Mouse (Mus musculus) CD8-positive naive resting alpha-beta T cell, adult 2 months (primary cell): ENCODE measurements around the gene Prr18.

Experiments
- DNase-seq, 2 experiments: peaks; one replicate each; pipeline ENCODE4 v3.0.0; 2022; ENCODE audit warnings: low read depth in 2 of 2, low spot score in 2 of 2

Gene Prr18

DNA sequence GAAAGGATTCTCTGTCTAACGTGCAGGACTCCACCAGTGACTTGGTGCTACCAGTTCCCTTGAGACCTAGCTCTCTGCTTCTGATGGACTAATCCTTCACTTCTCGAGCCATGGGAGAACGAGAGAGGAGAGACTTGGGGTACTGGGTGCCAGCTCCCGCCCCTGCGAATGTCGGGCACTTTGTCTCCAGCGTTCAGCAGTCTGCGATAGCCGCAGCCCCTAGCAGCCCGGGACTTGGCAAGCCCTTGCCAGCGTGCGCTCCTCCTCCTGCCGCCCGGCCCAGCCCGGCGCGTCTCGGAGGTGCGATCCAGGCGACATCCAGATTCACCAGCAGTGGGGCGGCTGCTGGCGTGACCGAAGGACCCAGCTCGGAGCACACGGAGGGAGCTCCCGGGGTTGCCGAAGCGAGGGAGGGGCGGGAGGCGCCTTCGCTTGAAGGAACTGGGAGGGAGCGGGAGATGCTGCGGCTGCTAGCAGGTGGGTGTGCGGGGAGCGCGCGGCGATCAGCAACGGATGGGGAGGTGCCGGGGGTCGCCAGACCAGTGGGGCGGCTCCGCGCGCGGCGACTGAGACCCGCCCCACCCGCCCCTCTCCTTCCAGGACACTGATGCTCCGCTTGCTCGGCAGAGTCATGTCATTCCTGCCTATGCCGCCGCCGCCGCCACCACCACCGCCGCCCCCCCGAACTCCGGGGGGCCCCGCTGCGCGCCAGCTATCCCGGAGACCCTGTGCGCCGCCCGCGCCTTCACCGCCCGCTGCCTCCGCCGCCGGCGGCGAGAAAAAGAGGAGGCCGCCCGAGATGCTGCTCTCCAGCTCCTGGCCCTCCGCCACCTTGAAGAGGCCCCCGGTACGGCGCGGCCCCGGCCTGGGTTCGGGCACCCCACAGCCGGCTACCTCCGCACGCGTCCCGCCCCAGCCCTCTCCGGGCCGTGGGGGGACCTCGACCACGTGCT lies 3.4 kb downstream of the Prr18 start:
- DNase-seq: no peak

DNA sequence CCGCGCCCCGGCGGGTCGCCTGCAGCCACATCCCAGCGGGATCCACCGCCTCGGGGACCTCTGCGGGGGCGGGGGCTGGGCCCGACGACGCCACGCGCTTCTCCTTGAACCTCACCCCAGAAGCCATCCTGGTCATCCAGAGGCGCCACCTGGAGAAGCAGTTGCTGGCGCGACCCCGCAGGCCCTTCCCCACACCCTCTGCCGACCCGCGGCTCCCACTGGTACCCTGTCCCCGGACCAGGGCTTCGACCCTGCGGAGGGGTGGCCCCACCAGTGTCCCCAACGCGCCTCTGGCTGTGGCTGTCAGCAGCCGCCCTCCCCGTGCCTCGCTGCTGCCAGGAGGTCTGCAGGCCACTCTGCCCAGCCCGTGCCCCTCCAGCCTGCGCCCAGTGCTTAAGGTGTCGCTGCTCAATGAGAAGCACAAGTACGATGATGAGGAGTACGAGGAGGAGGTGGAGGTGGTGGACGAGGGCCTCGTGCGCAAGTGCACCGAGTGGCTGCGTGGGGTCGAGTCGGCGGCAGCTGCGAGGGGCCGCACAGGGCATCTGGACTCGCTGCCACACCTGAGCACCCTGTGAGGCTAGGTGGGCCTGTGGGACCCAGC lies 4.2 kb downstream of the Prr18 start:
- DNase-seq: no peak

GRCm38 (mm10) chr17:8342706-8343105 lies 5.4 kb downstream of the Prr18 start:
- no peak for DNase-seq

DNA sequence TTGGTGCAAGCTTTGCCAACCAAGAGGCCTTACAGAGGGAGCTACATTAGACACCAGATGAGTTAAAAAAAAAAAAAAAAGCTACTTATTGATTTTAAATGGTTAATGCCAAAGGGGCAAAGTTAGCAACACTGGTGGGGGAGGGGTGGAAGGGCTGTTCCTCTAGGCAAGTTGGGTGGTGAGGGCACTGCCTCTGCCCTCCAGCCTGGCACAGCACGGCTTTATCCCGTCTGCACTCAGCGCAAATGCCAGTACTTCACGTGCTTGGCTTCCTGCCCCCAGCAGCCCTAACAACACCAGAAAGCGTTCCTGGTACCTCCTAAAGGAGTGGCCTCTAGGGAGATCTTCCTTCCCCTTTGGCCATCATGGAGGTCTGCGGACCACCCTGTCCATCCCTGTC lies 6.2 kb downstream of the Prr18 start:
- no peak for DNase-seq

DNA sequence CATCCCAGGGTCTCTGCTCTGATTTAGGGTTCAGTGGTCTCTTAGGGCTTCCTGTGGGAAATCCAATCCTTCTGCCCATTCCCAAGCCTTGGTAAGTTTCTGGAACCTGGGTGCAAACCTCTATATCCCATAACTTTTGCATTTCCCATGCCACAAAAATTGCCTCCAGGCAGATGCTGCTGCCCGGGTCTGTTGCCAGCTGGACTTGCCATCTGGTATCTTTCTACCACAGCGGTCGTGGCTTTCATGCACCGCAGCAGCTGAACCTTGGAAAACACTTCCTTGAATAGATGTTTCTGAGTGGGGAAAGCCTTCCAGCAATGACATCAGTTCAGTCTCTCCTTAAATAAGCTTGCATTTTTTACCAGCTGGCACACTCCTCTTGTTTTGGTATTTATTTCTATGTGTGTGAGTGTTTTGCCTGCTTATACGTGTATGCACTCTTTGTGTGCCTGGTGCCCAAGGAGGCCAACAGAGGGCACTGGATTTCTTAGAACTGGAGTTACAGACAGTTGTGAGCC lies 10.6 kb downstream of the Prr18 start:
- DNase-seq: no peak

GRCm38 (mm10) chr17:8348941-8349340 lies 11.7 kb downstream of the Prr18 start:
- no peak for DNase-seq

- DNase-seq: no peak
Observed at GRCm38 (mm10) chr17:8351088-8351487, 13.8 kb downstream of the Prr18 start.

GRCm38 (mm10) chr17:8355692-8356091 lies 18.4 kb downstream of the Prr18 start, which contains the start of gene T2:
T2 (plus strand) TSS chr17:8355992.
- no peak for DNase-seq

DNA sequence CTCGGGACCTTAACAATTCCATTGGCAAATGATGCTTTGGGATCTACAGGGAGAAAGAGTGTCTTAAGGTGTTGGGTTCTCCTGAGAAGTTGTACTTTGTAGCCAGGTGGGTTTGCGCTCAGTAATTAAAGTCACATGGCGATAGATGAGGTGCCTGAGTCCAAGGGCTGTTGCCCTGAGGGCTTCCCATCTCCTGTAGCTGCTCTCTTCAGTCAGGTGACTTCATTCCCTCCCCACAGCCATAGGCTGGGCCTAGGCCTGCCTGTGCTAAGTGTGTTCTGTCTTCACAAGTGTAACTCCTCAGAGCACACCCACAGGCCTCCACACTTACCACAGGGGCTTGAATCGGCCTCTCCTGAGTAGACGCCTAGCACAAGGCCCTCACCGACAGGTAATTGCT lies 20.2 kb downstream of the Prr18 start:
- no peak for DNase-seq

DNA sequence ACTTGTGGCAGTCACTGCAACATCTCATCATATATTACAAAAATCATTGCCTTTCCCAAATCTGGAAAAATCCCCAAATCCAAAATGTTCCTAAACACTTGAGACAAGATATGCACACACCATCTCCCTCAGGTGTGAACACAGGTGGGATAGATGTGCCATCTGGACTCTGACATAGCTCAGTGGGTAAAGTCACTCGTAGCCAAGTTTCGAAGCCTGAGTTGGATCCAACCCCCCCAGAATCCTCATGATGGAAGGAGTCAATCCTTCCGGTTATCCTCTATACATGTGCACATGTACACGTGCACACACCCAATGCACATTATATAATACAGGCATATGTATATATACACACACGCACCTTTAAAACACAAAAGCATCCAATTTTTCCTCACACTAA lies 23.6 kb downstream of the Prr18 start:
- no peak for DNase-seq

GRCm38 (mm10) chr17:8361281-8362103 lies 24.2 kb downstream of the Prr18 start:
- DNase-seq: no peak

- DNase-seq: no peak
Observed at GRCm38 (mm10) chr17:8367514-8368480, 30.5 kb downstream of the Prr18 start.

- no peak for DNase-seq
Observed at GRCm38 (mm10) chr17:8368570-8368969, 31.3 kb downstream of the Prr18 start.

DNA sequence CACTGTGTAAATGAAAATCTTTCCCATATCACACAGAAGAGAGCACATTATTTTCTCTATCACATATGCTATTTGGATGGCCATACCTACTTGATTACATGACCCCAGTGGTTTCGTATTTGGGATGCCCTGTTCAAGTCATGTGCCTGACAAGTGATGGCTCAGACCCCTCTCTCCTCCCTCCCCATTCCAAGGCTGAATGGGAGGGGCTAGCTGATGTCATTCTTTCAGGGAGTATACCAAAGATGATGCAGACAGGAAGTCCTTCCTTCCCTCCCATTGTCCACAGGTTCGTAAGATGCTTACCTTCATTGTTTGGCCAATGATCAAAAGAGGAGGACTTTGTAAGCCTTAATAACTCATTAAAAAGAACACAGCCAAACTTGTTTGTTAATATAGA lies 31.9 kb downstream of the Prr18 start:
- DNase-seq: no peak

DNA sequence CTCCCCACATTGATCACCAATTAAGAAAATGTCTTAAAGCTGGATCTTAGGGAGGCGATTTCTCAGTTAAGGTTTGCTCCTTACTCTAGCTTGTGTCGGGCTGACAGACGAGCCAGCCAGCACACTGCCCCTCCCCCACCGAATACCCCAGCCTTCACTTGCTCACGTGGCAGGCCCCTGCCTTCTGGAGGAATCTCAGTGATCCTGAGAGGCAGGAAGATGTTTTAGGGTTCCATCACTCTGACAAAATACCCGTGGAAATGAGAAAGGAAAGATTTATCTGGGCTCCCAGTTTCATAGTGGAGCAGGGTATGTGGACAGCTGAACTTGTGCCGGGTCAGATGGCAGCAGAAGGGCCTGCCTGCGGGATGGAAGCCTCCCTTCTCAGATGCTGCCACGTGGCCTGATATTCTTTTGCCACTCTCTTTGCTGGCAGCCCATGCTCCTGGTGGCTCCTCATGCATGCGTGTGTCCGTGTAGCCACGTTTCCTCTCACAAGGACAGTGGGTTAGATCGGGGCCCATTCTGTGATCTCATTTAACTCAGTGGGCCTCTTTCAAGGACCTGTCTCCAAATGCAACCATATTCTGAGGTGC lies 33.5 kb downstream of the Prr18 start:
- no peak for DNase-seq

GRCm38 (mm10) chr17:8371834-8372233 lies 34.6 kb downstream of the Prr18 start:
- DNase-seq: peak; percentile 46 to 55

DNA sequence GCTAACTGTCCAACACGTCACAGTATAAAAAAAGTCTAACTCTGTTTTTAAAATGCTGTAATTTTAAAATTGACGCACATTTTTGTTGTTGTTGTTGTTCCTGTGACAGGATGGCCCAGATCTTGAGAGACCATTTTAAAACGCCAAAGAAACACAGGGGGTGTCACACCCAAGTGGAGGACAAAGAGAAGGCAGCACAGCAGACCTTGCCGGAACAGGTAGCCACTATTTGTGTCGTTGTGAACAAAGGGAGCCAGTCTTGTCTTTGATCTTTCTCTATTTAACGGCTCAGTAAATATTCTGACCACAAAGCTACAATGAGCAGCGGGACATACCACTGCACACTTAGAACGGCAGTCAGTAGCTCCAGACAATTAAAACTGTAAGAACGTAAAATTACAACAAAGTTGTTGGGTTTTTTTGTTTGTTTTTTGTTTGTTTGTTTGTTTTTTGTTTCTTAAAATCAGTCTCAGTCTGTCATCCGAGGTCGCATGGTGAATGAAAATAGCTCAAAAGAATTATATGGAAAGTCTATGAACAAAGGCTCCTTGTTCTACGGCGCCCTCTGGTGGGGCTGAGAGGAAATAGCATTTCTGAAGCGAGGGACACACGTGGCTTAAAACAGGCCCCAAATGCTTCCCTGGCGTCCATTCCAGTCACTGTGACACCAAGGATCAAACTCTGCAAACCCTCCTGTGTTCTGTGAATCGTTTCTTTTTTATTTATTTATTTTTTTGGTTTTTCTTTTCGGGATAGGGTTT lies 35.2 kb downstream of the Prr18 start:
- peak; percentile 66 to 77 for DNase-seq

GRCm38 (mm10) chr17:8377298-8377697 lies 40.0 kb downstream of the Prr18 start:
- no peak for DNase-seq

- DNase-seq: no peak
Observed at GRCm38 (mm10) chr17:8385441-8385840, 48.2 kb downstream of the Prr18 start.
